Mouse (Mus musculus): Measurements from ENCODE around the gene Ube2o.

- TF ChIP-seq CTCF (IDR thresholded peaks at IDR 0.05; ENCODE audit: low read depth) = peak; percentile 99
- no peak for TF ChIP-seq EP300 (IDR thresholded peaks at IDR 0.05; ENCODE audit: low read depth)
These were observed 47.5 kb upstream of the Ube2o start for GRCm38 (mm10) chr11:116628712-116629111.
